Mouse (Mus musculus): ENCODE data around the gene Tmem234. TPM values are rescaled to one million over a fixed set of nuclear protein-coding genes. Genes with fewer than 3 reads are reported as not detected.

Tmem234 gene
- 165 and 182 TPM in 2 replicates for polyA plus RNA-seq (2012; rRNA removed)

DNA sequence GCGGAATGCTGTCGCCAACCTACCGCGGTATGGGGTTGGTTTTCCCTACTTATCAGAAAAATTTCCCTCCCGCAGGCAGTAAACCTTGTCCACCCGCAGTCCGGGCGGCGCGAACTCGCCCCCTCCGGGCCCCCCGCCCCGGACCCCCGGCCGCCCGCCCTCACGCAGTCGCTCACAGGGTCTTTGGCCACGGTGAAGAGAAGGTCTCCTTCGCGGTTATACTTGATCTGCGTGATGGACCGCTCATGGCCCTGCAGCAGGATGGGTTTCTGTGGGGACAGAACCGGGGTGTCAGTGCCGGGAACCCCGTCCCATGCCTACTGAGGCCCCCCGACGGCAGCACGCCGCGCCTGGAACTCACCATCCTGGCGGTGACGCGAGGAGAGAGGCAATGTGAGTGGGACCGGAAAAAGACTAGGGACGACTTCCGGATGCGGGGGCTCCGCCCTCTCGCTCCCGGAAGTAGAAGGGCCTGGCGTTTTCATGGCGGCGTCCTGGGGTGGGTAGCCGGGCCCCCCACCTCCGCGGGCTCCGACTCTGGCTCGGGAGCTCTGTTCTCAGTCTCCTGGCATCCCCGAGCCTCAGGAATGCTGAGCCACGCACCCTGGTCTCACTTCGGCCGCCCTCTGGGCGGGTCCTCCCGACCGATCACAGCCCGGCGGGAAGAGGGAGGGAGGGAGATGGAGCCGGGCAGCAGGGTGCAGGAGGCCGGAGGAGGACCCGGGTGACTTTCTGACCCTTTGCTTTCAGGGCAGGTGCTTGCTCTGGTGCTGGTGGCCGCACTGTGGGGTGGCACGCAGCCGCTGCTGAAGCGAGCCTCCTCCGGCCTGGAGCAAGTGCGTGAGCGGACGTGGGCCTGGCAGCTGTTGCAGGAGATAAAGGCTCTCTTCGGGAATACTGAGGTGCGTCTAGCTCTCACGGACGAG, at the start of gene Tmem234, which contains the start of gene Eif3i:
TSS of gene Tmem234 (plus strand) at position 436 of the 926 bp plus-strand sequence.
TSS of gene Eif3i (minus strand) at position 416 of the 926 bp plus-strand sequence.

DNA sequence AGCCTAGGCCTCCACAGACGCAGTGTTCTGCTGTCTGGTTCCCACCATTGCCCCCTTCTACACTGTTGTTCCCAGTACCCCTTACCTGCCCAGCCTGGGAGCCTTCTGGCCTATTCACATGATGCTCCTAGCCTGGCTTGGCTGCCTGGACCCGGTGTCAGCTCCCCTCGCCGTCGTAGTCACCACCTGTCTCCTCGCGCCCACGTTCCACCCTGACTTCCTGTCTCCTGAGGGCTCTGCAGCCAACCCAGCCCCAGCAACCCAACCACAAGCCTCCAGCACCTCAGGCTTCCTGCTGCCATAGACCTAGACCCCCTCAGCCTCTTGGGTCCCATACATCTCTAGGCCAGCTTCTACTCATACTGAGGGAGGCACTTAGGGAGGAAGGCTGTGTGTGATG, 27.0 kb upstream of the Tmem234 start, which contains the start of gene Lck:
TSS of gene Lck (minus strand) at position 212 of the 400 bp plus-strand sequence.

DNA sequence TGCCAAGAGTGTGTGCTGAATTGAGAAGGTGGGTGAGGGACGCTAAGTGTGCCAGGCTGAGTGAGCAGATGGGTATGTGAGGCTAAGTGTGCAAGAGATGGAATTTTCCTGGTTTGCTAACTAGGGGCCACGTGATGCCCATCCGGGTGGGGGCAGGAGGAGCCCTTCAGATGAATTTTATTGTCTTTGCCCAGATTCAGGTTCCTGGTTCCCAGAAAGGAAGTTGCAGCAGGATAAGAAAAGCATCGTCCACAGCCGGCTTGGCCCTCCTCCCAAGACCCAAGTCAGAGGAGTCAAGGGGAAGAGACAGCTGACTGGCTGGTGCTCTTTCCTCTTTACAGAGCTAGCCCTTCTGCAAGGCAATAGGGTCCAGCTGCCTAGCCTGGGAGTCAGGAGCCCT, 22.0 kb upstream of the Tmem234 start, which contains the start of gene Fam167b:
TSS of gene Fam167b (minus strand) at position 84 of the 400 bp plus-strand sequence.

DNA sequence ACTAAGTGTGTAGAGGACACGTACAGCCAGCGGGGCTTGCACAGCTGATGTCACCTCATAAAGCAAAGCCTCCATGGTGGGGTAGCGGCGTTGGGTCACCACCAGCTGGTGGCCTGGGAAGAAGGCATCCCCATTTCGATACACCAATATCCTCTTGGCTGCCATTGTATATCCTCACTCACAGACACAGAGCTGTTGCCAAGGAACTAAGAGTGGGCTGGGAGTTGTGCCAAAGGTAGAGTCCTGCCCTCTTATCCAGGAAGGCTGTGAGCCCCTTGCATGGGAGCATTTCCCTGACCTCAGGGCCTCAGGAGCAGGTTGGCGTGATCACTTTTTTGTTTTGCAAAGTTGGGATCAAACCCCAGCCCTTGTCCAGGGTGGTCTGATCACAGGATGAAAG, 13.6 kb downstream of the Tmem234 start, which contains the start of gene Dcdc2b:
TSS of gene Dcdc2b (minus strand) at position 165 of the 400 bp plus-strand sequence.

DNA sequence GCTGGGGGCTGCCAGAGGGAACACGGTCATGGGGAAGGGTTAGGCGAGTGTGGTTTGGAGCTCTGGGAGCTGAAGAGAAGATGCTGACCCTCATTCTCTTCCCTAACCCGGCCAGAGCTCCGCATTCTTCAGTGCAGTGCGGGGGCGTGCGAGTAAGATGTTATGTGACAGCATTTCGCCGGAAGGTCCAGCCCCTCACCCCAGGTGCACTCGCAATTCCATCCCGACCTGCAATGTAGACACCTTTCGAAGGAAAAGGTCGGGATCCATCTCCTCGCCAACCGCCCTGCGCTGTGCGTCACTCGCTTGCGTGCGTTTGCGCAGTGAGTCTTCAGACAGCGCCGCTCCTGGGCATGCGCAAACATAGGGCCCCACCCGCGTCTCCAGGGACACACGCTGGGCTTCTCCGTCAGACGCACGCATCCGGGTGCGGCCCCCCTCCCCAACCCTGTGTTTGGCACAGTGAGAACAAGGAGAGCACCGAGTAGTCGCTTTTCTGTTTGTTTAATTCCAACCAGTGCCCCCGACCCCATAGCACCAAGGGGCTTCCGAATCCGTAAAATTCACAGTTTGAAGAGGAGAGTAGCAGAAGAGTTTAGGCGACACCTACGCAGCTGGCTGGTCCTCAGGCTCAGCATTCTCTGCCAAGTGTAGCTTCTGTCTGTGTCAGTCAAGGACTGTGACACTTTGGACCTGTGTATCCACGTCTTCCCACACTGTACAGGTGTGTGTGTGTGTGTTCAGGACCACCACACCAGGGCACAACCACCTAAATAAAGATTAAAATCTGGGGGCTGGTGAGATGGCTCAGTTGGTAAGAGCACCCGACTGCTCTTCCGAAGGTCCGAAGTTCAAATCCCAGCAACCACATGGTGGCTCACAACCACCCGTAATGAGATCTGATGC, 18.6 kb downstream of the Tmem234 start, which contains the start of gene Iqcc:
TSS of gene Iqcc (minus strand) at position 314 of the 906 bp plus-strand sequence.

DNA sequence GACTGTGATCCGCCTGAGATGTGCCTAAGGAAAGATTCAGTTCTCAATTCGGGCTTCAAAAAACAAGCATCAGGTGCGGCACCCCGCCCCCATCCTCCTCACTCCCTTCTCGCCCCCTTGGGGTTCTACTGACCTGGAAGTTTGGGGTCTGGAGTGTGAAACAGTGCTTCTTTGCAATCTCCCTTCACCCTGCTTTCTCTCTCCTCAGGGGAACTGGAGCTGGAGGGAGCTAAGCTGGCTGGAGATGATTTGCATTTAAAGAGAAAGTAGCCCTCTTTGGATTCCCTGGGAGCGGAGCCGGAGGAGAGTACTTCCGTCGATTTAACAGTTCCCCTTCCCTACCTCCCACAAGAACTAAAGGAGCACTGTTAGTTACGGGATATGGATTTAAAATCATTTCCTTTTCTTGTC, 23.2 kb downstream of the Tmem234 start, which contains the start of gene Ccdc28b:
TSS of gene Ccdc28b (minus strand) at position 267 of the 411 bp plus-strand sequence.

DNA sequence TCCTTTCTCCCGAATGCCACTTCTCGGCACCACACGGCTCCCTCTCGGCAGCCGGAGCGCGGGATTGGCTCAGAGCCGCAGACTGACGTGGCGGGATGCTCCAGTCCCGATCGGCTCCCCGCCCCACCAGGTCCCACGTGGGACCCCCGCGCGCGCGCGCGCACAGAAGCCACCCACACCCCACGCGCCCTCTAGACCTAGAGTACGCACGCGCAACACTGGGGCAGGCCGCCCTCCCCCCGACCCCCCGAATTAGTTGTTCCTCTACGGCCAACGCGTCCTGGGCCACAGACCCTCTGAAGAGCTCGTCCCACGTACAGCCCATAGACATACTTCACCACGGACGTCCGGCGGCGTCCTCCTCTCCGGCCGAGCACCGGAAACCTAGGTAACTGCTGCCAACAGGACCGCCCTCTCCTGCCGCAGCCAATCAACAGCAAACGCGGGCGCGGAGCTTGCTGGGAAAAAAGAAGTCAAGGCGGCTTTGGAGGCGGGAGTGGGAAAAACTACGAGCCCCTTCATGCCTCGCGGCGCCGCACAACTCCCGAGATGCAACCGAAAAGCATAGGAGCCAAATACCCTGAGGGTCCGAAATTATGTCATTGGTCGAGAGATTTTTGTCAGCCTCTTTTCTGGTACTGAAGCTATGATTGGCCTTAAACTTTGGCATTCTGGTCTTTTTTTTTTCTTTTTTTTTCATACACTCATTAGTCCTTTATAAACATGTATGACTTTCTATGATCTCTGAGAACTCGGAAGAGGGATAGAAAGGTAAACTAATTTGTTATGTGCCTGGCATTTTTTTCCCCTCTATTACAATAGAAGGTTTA, 40.4 kb downstream of the Tmem234 start, which contains the start of gene Txlna:
TSS of gene Txlna (minus strand) at position 428 of the 830 bp plus-strand sequence.

DNA sequence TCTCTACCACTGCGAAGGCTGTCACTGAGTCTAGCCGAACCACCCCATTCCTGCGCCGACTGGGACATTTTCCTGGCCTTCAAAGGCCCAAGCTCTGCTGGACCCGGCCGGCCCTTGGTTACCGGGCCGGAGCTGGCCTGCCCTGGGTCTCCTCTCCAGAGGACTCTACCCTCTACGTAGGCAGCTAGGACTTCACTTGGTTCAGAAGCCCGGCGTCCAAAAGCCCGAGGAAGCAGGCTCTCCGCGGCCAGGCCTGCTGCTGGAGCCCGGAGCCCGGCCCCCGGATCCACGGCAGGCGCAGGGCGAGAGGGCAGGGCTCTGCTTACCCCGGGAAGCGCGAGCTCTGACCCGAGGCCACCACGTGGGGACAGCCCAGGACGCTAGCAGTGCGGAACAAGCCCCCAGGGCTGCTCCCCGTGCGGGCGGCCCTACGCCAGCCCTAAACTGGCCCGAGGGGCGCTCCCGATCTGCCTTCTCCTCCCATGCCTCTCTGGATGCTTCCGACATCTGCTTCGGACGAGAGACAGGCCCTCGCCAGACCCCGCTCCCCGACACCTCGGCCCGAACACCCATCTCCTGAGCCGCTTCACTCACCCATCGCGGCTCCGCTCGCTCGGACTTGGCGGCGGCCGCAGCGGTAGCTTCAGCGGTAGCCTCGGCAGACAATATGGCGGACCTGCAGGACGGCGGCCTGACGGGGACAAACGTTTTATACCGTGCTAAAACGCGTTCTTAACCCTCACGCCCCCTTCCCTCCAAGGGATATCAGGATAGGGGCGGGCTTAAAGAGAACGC, 71.8 kb downstream of the Tmem234 start, which contains the start of gene Kpna6:
TSS of gene Kpna6 (minus strand) at position 685 of the 795 bp plus-strand sequence.

Other genes starting within 250 kb of the Tmem234 start
- gene Zbtb8a, start 222.6 kb upstream of the Tmem234 start, polyA plus RNA-seq (2012; rRNA removed) = 9.6 and 11.9 TPM in 2 replicates
- 6.6 and 7.6 TPM in 2 replicates for gene Zbtb8b, start 159.8 kb upstream of the Tmem234 start, polyA plus RNA-seq (2012; rRNA removed)
- gene Bsdc1, start 139.1 kb upstream of the Tmem234 start, polyA plus RNA-seq (2012; rRNA removed) = 17.6 and 21.9 TPM in 2 replicates
- 0.12 and 0.14 TPM in 2 replicates for gene Tssk3, start 109.6 kb upstream of the Tmem234 start, polyA plus RNA-seq (2012; rRNA removed)
- gene Fam229a, start 109.5 kb upstream of the Tmem234 start, polyA plus RNA-seq (2012; rRNA removed) = 0.77 and 1.3 TPM in 2 replicates
- gene Marcksl1, start 87.1 kb upstream of the Tmem234 start, polyA plus RNA-seq (2012; rRNA removed) = 239 and 273 TPM in 2 replicates
- 44.1 and 66.6 TPM in 2 replicates for gene Hdac1, start 58.0 kb upstream of the Tmem234 start, polyA plus RNA-seq (2012; rRNA removed)
- 3.2 and 4.3 TPM in 2 replicates for gene Lck, start 27.0 kb upstream of the Tmem234 start, polyA plus RNA-seq (2012; rRNA removed)
- gene Fam167b, start 22.1 kb upstream of the Tmem234 start, polyA plus RNA-seq (2012; rRNA removed) = 13.2 and 17.4 TPM in 2 replicates
- gene Eif3i, start within 50 bp of the Tmem234 start, polyA plus RNA-seq (2012; rRNA removed) = 354 and 450 TPM in 2 replicates
- 12.2 and 18.0 TPM in 2 replicates for gene Dcdc2b, start 13.6 kb downstream of the Tmem234 start, polyA plus RNA-seq (2012; rRNA removed)
- gene Iqcc, start 18.4 kb downstream of the Tmem234 start, polyA plus RNA-seq (2012; rRNA removed) = 53.4 and 62.1 TPM in 2 replicates
- gene Ccdc28b, start 23.3 kb downstream of the Tmem234 start, polyA plus RNA-seq (2012; rRNA removed) = 31.1 and 41.8 TPM in 2 replicates
- 46.1 and 46.5 TPM in 2 replicates for gene Txlna, start 40.4 kb downstream of the Tmem234 start, polyA plus RNA-seq (2012; rRNA removed)
- 26.9 and 33.0 TPM in 2 replicates for gene Kpna6, start 72.1 kb downstream of the Tmem234 start, polyA plus RNA-seq (2012; rRNA removed)
- 53.8 and 78.5 TPM in 2 replicates for gene Tmem39b, start 96.2 kb downstream of the Tmem234 start, polyA plus RNA-seq (2012; rRNA removed)
- 50.4 and 104 TPM in 2 replicates for gene Khdrbs1, start 141.6 kb downstream of the Tmem234 start, polyA plus RNA-seq (2012; rRNA removed)
- gene Ptp4a2, start 210.6 kb downstream of the Tmem234 start, polyA plus RNA-seq (2012; rRNA removed) = 41.4 and 43.0 TPM in 2 replicates

All from ovary, adult 2 months (tissue).